Mouse (Mus musculus): ENCODE measurements around the gene Rln3. TPM values are rescaled to one million over a fixed set of nuclear protein-coding genes. Genes with fewer than 3 reads are reported as not detected.

Gene Rln3
- polyA plus RNA-seq, 1 experiment from 2014 or later = not detected

DNA sequence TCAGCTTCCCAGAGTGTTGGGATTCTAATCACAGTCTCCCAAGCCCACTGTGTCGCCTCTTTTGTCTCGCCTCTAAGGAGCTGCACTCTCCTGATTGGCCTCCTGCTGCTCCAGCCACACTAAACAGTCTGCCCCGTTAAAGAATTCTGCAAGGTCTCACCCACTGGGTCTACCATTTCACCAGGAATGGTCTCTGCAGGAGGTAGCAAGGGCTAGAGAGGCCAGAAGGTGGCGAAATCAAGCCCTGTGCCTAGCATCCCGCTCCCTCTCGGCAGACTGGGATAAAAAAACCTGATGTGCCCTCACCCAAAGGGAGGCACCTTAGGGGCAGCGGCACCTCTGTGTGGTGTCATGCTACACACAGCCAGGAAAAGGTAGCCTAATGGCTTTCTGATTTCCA, 697 bp downstream of the Rln3 start:
- H3K4me2 ChIP-seq (ENCODE audit: low read length) = no peak overlapping the region
- peak; percentile 30; the same call in 1 of the 2 replicates for TF ChIP-seq CTCF (IDR thresholded peaks at IDR 0.05; ENCODE audit: low read depth)
- ATAC-seq (replicated peaks; ENCODE audit: low FRiP score, low read depth) (no peak), DNase-seq (ENCODE audit: low spot score) (no peak)
- peaks cover 15% of the 10 kb centered on the region for H3K27me3 ChIP-seq (ENCODE audit: insufficient read depth, low read length)
- H3K27ac ChIP-seq = no peak overlapping the region
- no peaks in the 10 kb centered on the region for H3K9me3 ChIP-seq (replicated peaks; ENCODE audit: low read length)
- no peaks in the 10 kb centered on the region for H3K36me3 ChIP-seq (ENCODE audit: insufficient read depth, low read length)
- H3K4me3 ChIP-seq (replicated peaks; ENCODE audit: low read depth, low read length) = no peak overlapping the region
- 18% methylated on average over 7 of the region's 7 CpGs for WGBS
- no peak overlapping the region for H3K9ac ChIP-seq (ENCODE audit: low read depth, low read length)
- H3K4me1 ChIP-seq (replicated peaks; ENCODE audit: insufficient read depth, low read length) = no peaks in the 10 kb centered on the region; the same call in 1 of the 2 replicates

DNA sequence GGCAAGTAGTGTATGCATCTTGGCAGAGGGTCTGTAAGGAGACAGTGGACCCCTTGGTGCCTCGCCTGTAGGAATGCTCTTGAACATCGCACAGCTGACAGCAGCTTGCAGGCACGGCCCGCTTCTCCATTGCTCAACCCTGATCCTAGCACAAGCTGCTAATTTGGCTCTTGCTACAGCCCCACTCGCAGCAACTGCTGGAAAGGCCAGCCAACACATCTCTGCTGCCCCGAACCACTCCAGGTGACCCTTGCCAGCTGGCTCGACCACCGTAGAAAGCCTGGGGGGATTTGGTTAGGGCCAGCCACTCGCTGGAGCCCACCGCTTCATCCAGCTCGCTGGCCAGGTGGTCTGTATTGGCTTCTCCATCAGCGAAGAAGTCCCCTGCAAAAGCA, 1.9 kb downstream of the Rln3 start:
- H3K27ac ChIP-seq = no peak overlapping the region
- no peak for TF ChIP-seq CTCF (IDR thresholded peaks at IDR 0.05; ENCODE audit: low read depth)
- no peaks in the 10 kb centered on the region for H3K9me3 ChIP-seq (replicated peaks; ENCODE audit: low read length)
- 43% methylated on average over 12 of the region's 12 CpGs for WGBS
- no peak for DNase-seq (ENCODE audit: low spot score)
- no peak for ATAC-seq (replicated peaks; ENCODE audit: low FRiP score, low read depth)
- H3K4me3 ChIP-seq (replicated peaks; ENCODE audit: low read depth, low read length) = peak overlapping the region; percentile 22; the same call in 1 of the 2 replicates
- H3K4me1 ChIP-seq (replicated peaks; ENCODE audit: insufficient read depth, low read length) = no peaks in the 10 kb centered on the region; the same call in 1 of the 2 replicates
- no peaks in the 10 kb centered on the region for H3K36me3 ChIP-seq (ENCODE audit: insufficient read depth, low read length)
- H3K27me3 ChIP-seq (ENCODE audit: insufficient read depth, low read length) = peaks cover 15% of the 10 kb centered on the region
- peak overlapping the region; percentile 56 for H3K4me2 ChIP-seq (ENCODE audit: low read length)
- no peak overlapping the region for H3K9ac ChIP-seq (ENCODE audit: low read depth, low read length)

DNA sequence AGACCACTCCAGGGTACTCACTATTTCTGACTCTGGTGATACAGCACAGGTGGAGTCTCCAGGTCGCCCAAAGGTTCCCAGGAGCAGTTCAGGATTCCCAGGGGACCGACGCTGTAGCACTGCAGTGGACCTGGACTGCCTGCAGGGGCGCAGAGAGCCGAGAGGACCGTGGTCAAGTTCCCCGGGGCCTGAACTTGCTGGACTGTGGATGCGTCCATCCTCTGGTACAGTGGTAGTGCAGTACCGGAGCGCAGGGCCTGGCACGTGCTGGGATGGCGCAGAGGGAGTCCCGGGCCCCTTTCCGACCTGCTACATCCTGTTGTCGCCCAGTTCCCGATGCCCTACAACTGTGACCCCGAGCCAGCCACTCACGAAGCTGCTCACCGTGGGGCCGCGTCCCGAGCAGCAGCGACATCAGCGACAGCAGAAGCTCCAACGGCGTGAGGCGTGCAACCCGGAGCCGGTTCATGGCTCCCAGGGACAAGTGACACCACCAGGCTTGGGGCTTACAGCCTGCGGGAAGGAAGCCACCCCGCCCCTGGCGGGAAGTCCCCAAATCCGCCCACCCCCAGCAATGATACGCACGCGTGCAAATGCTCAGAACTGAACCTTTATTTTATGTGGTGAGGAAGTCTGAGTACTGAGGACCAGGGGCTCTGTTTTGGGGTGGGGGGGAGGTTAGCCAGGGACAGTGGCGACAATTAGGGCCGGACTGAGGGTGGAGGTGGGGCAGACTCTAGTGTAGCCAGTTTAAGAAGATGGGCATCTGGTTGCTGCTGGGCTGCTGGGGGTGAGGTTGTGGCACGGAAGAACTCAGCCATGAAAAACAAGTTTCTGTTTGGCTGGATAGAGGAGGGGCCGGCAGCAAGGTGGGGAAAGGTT, 2.5 kb downstream of the Rln3 start, which contains the start of gene Il27ra:
Gene Il27ra, minus strand, starts transcription at position 524 of the 882 bp plus-strand sequence.
- DNase-seq (ENCODE audit: low spot score) (peak; percentile 88), ATAC-seq (replicated peaks; ENCODE audit: low FRiP score, low read depth) (peak; percentile 87)
- Histone ChIP-seq H3K27me3 (ENCODE audit: insufficient read depth, low read length) (peaks cover 15% of the 10 kb centered on the region), H3K4me3 (replicated peaks; ENCODE audit: low read depth, low read length) (peak within 1 kb of the TSS; percentile 22), H3K9me3 (replicated peaks; ENCODE audit: low read length) (no peaks in the 10 kb centered on the region), H3K27ac (no peak within 1 kb of the TSS), H3K4me2 (ENCODE audit: low read length) (peak within 1 kb of the TSS; percentile 56), H3K4me1 (replicated peaks; ENCODE audit: insufficient read depth, low read length) (no peaks in the 10 kb centered on the region; the same call in 1 of the 2 replicates), H3K9ac (ENCODE audit: low read depth, low read length) (peak within 1 kb of the TSS; percentile 36; the same call in 1 of the 2 replicates), H3K36me3 (ENCODE audit: insufficient read depth, low read length) (no peaks in the 10 kb centered on the region)
- 3% methylated on average over 40 of the region's 40 CpGs for WGBS
- TF ChIP-seq CTCF (IDR thresholded peaks at IDR 0.05; ENCODE audit: low read depth) = peak; percentile 76

DNA sequence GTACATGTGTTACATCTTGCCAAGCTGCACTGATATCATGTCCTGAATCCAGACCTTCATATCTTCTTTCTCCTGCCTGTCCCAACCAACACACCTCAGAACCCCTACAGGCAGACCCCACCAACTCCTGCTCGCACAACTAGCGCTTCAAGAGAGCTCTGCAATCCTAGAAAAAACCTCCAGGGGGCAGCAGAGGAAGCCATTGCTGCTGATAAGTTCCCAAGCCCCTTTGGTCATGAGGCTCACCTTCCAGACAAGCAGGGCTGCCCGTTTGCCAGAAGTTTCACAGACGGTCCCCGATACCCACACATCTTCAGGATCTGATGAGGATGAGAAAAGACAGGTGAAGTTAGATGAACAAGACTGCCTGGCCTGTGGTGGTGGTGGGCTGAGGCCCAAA, 5.8 kb downstream of the Rln3 start:
- no peak overlapping the region for H3K27ac ChIP-seq
- ATAC-seq (replicated peaks; ENCODE audit: low FRiP score, low read depth) = no peak

DNA sequence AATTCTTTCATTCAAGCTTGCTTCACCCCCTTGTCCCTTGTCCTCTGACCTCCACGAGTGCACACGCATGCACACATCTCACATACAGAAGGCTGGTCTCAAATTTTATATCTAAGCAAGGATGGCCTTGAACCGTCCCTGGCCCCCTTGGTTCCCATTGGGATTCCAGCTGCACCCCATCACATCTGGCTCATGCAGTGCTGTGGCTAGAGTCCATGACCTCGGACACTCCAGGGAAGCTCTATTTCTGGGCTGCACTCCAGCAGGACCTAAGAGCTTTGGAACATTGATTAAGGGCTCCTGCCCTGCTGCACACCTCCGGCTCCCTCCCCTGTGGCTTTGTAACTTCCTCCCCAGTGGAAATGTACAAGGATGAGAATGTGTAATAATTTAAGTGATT, 6.8 kb downstream of the Rln3 start:
- no peak overlapping the region for H3K4me2 ChIP-seq (ENCODE audit: low read length)
- peak; percentile 53 for DNase-seq (ENCODE audit: low spot score)
- H3K27ac ChIP-seq = no peak overlapping the region
- H3K9ac ChIP-seq (ENCODE audit: low read depth, low read length) = no peak overlapping the region
- no peaks in the 10 kb centered on the region for H3K9me3 ChIP-seq (replicated peaks; ENCODE audit: low read length)
- no peak for TF ChIP-seq CTCF (IDR thresholded peaks at IDR 0.05; ENCODE audit: low read depth)
- H3K4me3 ChIP-seq (replicated peaks; ENCODE audit: low read depth, low read length) = no peak overlapping the region
- no peaks in the 10 kb centered on the region for H3K36me3 ChIP-seq (ENCODE audit: insufficient read depth, low read length)
- 60% methylated on average over 5 of the region's 5 CpGs for WGBS
- no peaks in the 10 kb centered on the region for H3K27me3 ChIP-seq (ENCODE audit: insufficient read depth, low read length)
- H3K4me1 ChIP-seq (replicated peaks; ENCODE audit: insufficient read depth, low read length) = no peaks in the 10 kb centered on the region; the same call in 1 of the 2 replicates
- ATAC-seq (replicated peaks; ENCODE audit: low FRiP score, low read depth) = no peak

More for the DNA sequence above, 5.8 kb downstream of the Rln3 start:
- peak; percentile 90 for DNase-seq (ENCODE audit: low spot score)
- H3K4me2 ChIP-seq (ENCODE audit: low read length) = no peak overlapping the region
- no peak overlapping the region; the same call in 1 of the 2 replicates for H3K9ac ChIP-seq (ENCODE audit: low read depth, low read length)
- peak; percentile 89 for TF ChIP-seq CTCF (IDR thresholded peaks at IDR 0.05; ENCODE audit: low read depth)
- H3K36me3 ChIP-seq (ENCODE audit: insufficient read depth, low read length) = no peaks in the 10 kb centered on the region
- peaks cover 4% of the 10 kb centered on the region for H3K27me3 ChIP-seq (ENCODE audit: insufficient read depth, low read length)
- no peaks in the 10 kb centered on the region; the same call in 1 of the 2 replicates for H3K4me1 ChIP-seq (replicated peaks; ENCODE audit: insufficient read depth, low read length)
- H3K4me3 ChIP-seq (replicated peaks; ENCODE audit: low read depth, low read length) = no peak overlapping the region
- under 1% methylated on average over 5 of the region's 5 CpGs for WGBS
- H3K9me3 ChIP-seq (replicated peaks; ENCODE audit: low read length) = no peaks in the 10 kb centered on the region

DNA sequence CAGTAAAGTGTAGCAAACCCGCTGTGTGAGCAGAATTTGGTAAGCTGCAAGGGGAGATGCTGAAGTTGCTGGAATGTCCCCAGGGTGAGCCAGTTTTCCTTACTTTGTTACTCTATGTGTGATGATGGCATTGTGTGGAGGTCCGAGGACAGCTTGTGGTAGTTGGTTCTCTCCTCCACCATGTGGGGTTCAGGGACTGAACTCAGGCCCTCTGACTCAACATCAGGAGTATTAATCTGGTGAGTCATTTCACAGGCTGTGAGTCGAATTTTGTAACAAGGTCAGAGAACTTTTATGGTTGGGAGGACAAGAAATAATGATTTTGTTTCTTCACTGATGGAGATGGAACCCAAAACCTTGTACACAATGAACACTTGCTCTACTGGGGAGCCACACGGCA, 12.0 kb downstream of the Rln3 start:
- WGBS = 63% methylated on average over 4 of the region's 4 CpGs
- no peak for TF ChIP-seq CTCF (IDR thresholded peaks at IDR 0.05; ENCODE audit: low read depth)
- ATAC-seq (replicated peaks; ENCODE audit: low FRiP score, low read depth) = no peak

More for the DNA sequence above, 12.0 kb downstream of the Rln3 start:
- no peak for DNase-seq (ENCODE audit: low spot score)
- Histone ChIP-seq H3K9me3 (replicated peaks; ENCODE audit: low read length) (no peaks in the 10 kb centered on the region), H3K36me3 (ENCODE audit: insufficient read depth, low read length) (0 out of 2 replicates have a peak, but pooled peaks cover 3% of the 10 kb centered on the region), H3K27me3 (ENCODE audit: insufficient read depth, low read length) (no peaks in the 10 kb centered on the region), H3K4me2 (ENCODE audit: low read length) (no peak overlapping the region), H3K4me1 (replicated peaks; ENCODE audit: insufficient read depth, low read length) (no peaks in the 10 kb centered on the region), H3K9ac (ENCODE audit: low read depth, low read length) (no peak overlapping the region), H3K4me3 (replicated peaks; ENCODE audit: low read depth, low read length) (no peak overlapping the region), H3K27ac (no peak overlapping the region)

Data from kidney, postnatal 0 days (tissue).